Mouse (Mus musculus): ENCODE results near the gene Lenep.

GRCm38 (mm10) chr3:89377831-89378230 is 24.8 kb downstream of the Lenep start:
- no peak for TF ChIP-seq POLR2A (IDR thresholded peaks at IDR 0.05; ENCODE audit: control insufficient read depth in 1 of 2, insufficient read depth in 1 of 2, low read depth in 1 of 2, low read length in 2 of 2, poor library complexity in 1 of 2)
- TF ChIP-seq POLR2AphosphoS5 (IDR thresholded peaks at IDR 0.05; ENCODE audit: borderline replicate concordance, low read depth, low read length) = no peak
- no peak for TF ChIP-seq CTCF (IDR thresholded peaks at IDR 0.05 in 2 of 3, conservative IDR thresholded peaks at IDR 0.05 in 1 of 3; ENCODE audit: control insufficient read depth in 1 of 3, insufficient read depth in 1 of 3, low read depth in 2 of 3, low read length in 3 of 3, poor library complexity in 1 of 3, severe bottlenecking in 1 of 3)
- no peak for TF ChIP-seq GATA1 (IDR thresholded peaks at IDR 0.05; ENCODE audit: low read depth, low read length)
- no peak for TF ChIP-seq EP300 (IDR thresholded peaks at IDR 0.05; ENCODE audit: low read depth in 1 of 2, low read length in 2 of 2)
- TF ChIP-seq POLR2AphosphoS2 (IDR thresholded peaks at IDR 0.05; ENCODE audit: low read length) = no peak
- TF ChIP-seq ZMIZ1 (IDR thresholded peaks at IDR 0.05; ENCODE audit: low read depth, low read length) = no peak
- no peak for TF ChIP-seq MAFK (IDR thresholded peaks at IDR 0.05; ENCODE audit: borderline replicate concordance, low read depth, low read length)
- TF ChIP-seq RCOR1 (IDR thresholded peaks at IDR 0.05; ENCODE audit: low read depth, low read length) = no peak
